Mouse (Mus musculus) limb, embryonic 13.5 days (tissue): Measurements from ENCODE around the gene Ascc2. TPM values are rescaled to one million over a fixed set of nuclear protein-coding genes. Genes with fewer than 3 reads are reported as not detected.

Experiments
- ATAC-seq: fragments of 200-750 bp; cut with Nextera tagmentation; 2 replicates; pipeline ENCODE4 v1.8.0; 2017; ENCODE audit warnings: low read depth, moderate number of reproducible peaks, moderate TSS enrichment; ENCODE audit not compliant: low FRiP score
- H3K27ac ChIP-seq: fragments of 300-500 bp; sonication (generic); 2 replicates; pipeline ENCODE4 v1.5.1; 2015; ENCODE audit warnings: inconsistent platforms, mild to moderate bottlenecking, moderate library complexity
- H3K27me3 ChIP-seq: fragments of 300-500 bp; sonication (generic); 2 replicates; pipeline ENCODE4 v1.6.1; 2015; ENCODE audit warnings: mild to moderate bottlenecking, inconsistent platforms
- H3K36me3 ChIP-seq: fragments of 300-500 bp; sonication (generic); 2 replicates; pipeline ENCODE4 v1.6.1; 2015; ENCODE audit warnings: inconsistent platforms, mild to moderate bottlenecking, moderate library complexity
- H3K4me1 ChIP-seq: fragments of 300-500 bp; sonication (generic); 2 replicates; pipeline ENCODE4 v1.6.1; 2015; ENCODE audit warnings: inconsistent platforms
- H3K4me2 ChIP-seq: fragments of 300-500 bp; sonication (generic); replicated peaks from 2 replicates; pipeline ENCODE4 v1.6.1; 2015; ENCODE audit warnings: inconsistent platforms, mild to moderate bottlenecking, moderate library complexity
- H3K4me3 ChIP-seq: fragments of 300-500 bp; sonication (generic); 2 replicates; pipeline ENCODE4 v1.5.1; 2015; ENCODE audit warnings: moderate library complexity, mild to moderate bottlenecking, inconsistent platforms
- H3K9ac ChIP-seq: fragments of 300-500 bp; sonication (generic); 2 replicates; pipeline ENCODE4 v1.6.1; 2015; ENCODE audit warnings: mild to moderate bottlenecking, inconsistent platforms
- H3K9me3 ChIP-seq: fragments of 300-500 bp; sonication (generic); 2 replicates; pipeline ENCODE4 v1.6.1; 2016; ENCODE audit warnings: inconsistent platforms
- WGBS: fragments of 180-500 bp; shearing (Covaris S2); methylation state at CpG from one replicate; pipeline ENCODE4 v1.1.7; 2015; 5-methylcytosine and 5-hydroxymethylcytosine counted together
- polyA plus RNA-seq: library from polyadenylated mRNA; unstranded; fragments of >200 nt; fragmentation: Nextera tagmentation; extraction: Ambion mirVana; gene quantifications from 2 replicates; pipeline ENCODE4 v1.2.1, GENCODE M21; 2015

Gene Ascc2
- polyA plus RNA-seq, 1 experiment from 2014 or later, result 33.5 TPM

DNA sequence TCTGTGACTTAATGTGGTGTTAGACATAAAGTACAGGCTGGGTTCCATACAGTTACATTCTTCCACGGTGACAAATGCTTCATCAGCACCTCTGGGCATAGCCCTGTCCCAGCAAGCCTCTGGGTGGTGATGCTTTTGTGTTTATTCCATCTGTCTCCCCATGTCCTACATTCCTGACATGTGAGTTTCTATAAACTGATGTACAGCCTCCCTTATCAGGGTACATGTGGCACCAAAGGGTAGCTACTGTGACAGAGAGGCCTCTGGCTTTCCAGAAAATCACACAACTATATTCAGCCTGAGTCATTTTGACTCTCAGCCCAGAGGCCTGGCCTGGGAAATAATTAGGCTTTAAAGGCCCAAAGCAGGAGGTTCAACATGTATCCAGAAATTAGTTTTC, 31.0 kb upstream of the Ascc2 start:
- no peak for ATAC-seq
- Histone ChIP-seq H3K27ac (no peak overlapping the region), H3K4me2 (no peak overlapping the region), H3K36me3 (no peaks in the 10 kb centered on the region), H3K27me3 (no peaks in the 10 kb centered on the region), H3K4me3 (no peak overlapping the region), H3K9me3 (no peaks in the 10 kb centered on the region), H3K4me1 (peaks cover 20% of the 10 kb centered on the region), H3K9ac (no peak overlapping the region)
- WGBS, result 75% methylated on average over 1 of the region's 1 CpGs

DNA sequence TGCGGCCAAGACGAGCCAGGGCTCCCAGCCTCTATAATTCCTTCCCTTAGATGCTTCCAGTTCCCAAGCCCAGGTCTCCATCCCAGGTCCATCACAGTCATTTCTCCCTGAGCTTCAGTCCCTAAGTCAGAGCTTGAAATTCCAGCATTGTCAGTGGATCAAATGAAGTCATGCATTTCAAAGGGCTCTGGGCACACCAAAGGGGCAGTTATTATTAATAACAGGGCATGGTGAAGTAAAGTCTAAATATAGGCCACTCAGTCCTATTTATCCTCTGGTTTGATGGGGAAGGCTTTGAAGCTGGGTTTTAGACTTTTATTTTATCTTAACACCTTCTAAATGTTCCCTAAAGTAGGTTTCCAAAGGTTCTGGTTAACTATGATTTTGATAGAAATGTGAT, 25.6 kb upstream of the Ascc2 start:
- Histone ChIP-seq H3K4me3 (no peak overlapping the region), H3K36me3 (no peaks in the 10 kb centered on the region), H3K9ac (no peak overlapping the region), H3K4me2 (no peak overlapping the region), H3K4me1 (peaks cover 11% of the 10 kb centered on the region; the same call in 1 of the 2 replicates), H3K9me3 (no peaks in the 10 kb centered on the region), H3K27me3 (no peaks in the 10 kb centered on the region), H3K27ac (no peak overlapping the region; the same call in 1 of the 2 replicates)
- WGBS, result 48% methylated on average over 2 of the region's 2 CpGs
- ATAC-seq, result no peak

DNA sequence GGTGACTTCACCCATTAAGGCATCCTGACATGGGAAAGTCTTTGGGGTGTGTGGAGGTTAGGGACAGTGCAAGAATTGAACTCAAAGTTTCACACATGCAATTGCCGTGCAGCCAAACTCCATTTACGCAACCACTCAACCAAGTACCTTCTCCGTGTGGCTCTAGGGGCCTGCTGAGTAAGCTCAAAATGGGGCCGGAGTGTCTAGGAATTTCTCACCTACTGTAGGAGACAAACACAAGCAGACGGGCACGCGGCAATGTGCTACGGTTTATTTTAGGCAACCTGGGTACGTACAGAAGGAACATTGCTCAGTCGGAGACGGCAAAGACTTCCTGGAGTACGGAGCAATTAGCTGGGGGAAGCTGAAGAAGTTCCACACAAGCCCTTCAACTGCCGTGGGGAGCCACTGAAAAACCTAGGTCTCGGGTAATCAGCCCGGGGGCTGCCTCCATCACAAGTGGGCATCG, 17.5 kb upstream of the Ascc2 start, which contains the start of gene Gm11032:
Gene Gm11032 (plus strand): TSS at position 51 of the 469 bp plus-strand sequence.
- Histone ChIP-seq H3K4me2 (no peak within 1 kb of the TSS), H3K4me3 (no peak within 1 kb of the TSS), H3K4me1 (no peaks in the 10 kb centered on the region), H3K36me3 (no peaks in the 10 kb centered on the region), H3K9me3 (no peaks in the 10 kb centered on the region), H3K27me3 (no peaks in the 10 kb centered on the region), H3K27ac (no peak within 1 kb of the TSS), H3K9ac (no peak within 1 kb of the TSS)
- no peak for ATAC-seq
- 71% methylated on average over 16 of the region's 16 CpGs for WGBS

DNA sequence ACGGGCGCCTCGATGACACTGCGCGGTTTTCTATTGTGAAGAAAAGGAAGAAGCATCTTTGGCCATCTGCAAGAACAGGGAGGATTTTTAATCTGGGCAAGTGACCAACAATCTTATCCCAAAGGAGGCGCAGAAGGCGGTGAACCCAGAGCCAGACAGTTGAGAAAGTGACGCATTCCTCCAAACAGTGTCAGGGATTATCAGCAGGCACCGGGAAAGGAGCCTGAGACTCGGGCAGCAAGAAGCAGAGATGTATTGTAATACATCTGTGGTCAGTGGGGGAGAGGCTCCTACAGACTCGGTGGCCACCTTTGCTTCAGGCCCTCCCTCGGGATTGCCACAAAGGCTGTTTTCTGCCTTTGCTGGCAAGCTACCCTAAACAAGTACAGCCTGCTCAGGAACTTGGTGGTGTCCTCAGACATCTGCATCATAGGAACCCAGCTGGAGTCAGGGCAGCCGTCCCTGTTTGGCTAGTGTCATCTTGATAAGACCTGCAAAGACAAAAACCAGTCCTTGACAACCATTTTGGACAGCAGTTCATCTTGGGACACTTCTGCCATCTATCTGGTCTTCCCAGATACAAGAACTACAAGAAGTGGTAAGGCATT, 16.9 kb upstream of the Ascc2 start:
- Histone ChIP-seq H3K27me3 (no peaks in the 10 kb centered on the region), H3K9ac (no peak overlapping the region), H3K27ac (no peak overlapping the region), H3K9me3 (no peaks in the 10 kb centered on the region), H3K4me3 (no peak overlapping the region), H3K4me2 (no peak overlapping the region), H3K4me1 (no peaks in the 10 kb centered on the region), H3K36me3 (no peaks in the 10 kb centered on the region)
- WGBS, result 64% methylated on average over 13 of the region's 13 CpGs
- no peak for ATAC-seq

DNA sequence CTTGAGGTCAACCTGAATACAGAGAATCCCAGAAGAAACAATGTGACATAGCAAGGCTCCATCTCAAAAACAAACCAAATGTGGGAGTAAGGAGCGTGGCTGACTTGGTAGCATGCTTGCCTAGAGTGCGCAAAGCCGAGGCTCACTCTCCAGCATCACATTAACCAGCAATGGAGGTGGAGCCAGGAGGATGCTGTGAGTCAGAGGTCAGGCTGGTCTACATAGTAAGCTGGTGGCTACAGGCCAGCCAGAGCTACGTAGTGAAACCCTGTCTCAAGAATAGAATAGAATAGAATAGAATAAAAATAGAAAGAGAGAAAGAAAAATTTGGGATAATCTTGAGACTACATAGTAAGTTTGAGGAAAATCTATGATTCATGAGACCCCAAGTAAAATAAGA, 15.7 kb upstream of the Ascc2 start:
- no peak overlapping the region for H3K4me2 ChIP-seq
- ATAC-seq, result no peak
- no peak overlapping the region for H3K27ac ChIP-seq
- H3K27me3 ChIP-seq, result no peaks in the 10 kb centered on the region
- H3K4me1 ChIP-seq, result no peaks in the 10 kb centered on the region
- H3K36me3 ChIP-seq, result no peaks in the 10 kb centered on the region
- no peak overlapping the region for H3K4me3 ChIP-seq
- no peaks in the 10 kb centered on the region for H3K9me3 ChIP-seq
- WGBS, result 69% methylated on average over 4 of the region's 4 CpGs
- no peak overlapping the region for H3K9ac ChIP-seq

DNA sequence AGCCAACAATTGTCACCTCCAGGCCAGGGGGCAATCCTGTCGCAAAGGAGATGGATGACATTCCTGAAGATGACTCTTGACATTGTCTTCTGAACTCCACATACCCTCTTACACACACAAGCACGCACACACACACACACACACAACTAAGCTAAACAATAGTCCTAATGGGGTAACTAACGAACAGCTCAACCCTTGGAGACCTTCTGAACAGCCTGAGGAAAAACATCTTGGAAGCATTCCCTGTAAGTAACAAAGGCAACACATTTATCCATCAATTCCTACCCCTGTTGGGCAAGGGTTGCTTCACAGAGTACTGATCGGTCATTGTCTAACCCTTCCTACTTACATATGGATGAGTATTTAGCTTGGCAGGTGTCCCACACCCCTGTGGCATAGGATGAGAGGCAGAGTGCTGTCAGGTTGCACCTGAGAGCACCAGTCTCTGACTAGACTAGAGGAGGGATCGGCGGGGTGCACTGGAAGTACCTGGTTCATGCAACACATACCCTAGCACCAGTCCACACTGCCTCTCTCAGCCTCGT, 15.0 kb upstream of the Ascc2 start:
- H3K9me3 ChIP-seq, result no peaks in the 10 kb centered on the region
- no peaks in the 10 kb centered on the region for H3K4me1 ChIP-seq
- H3K27ac ChIP-seq, result no peak overlapping the region
- ATAC-seq, result no peak
- WGBS, result 70% methylated on average over 7 of the region's 7 CpGs
- no peaks in the 10 kb centered on the region for H3K36me3 ChIP-seq
- H3K27me3 ChIP-seq, result no peaks in the 10 kb centered on the region
- no peak overlapping the region for H3K4me3 ChIP-seq
- H3K9ac ChIP-seq, result no peak overlapping the region
- no peak overlapping the region for H3K4me2 ChIP-seq

DNA sequence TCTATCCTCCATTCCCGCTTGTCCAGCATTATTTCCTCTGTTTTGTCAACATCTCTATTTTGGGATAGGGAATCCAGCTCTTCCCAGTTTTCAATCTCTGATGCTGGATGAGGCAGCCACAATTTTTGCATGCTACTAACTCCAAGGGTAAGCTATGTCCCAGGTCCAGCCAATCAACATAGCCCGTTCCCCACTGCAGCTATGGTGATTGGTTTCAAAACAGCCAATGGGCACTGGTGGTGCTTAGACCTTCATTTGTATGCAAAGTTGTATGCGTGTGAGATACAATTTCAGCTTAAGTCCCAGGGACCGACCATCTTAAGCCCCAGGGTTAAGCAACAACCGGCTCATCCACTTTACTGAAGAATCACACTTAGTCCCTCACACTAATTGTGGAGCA, 14.6 kb upstream of the Ascc2 start:
- Histone ChIP-seq H3K4me2 (no peak overlapping the region), H3K4me1 (no peaks in the 10 kb centered on the region), H3K27me3 (no peaks in the 10 kb centered on the region), H3K27ac (no peak overlapping the region), H3K4me3 (no peak overlapping the region), H3K36me3 (no peaks in the 10 kb centered on the region), H3K9me3 (no peaks in the 10 kb centered on the region), H3K9ac (no peak overlapping the region)
- WGBS, result 62% methylated on average over 5 of the region's 5 CpGs
- ATAC-seq, result no peak

DNA sequence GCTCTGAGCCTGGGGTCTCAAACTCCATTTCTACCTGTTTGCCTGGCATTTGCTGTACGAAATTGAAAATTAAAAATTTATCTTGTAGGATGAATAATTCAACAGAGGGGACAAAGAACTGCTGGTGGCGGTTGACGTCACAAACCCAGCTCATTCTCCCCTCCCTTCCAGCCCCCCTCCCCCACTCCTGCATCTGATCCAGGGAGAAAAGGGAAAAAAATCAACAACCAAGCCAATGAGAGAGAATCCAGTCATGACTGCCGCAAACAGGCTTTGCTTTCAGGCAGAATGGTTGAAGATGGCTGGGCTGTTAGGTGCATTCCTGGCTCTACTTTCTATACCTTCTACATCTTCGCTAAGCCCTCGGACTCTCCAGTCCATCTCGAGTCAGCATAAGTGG, 11.6 kb upstream of the Ascc2 start:
- H3K4me1 ChIP-seq, result peaks cover 8% of the 10 kb centered on the region; the same call in 1 of the 2 replicates
- no peaks in the 10 kb centered on the region for H3K9me3 ChIP-seq
- H3K36me3 ChIP-seq, result no peaks in the 10 kb centered on the region
- H3K27me3 ChIP-seq, result no peaks in the 10 kb centered on the region
- no peak overlapping the region for H3K4me3 ChIP-seq
- H3K27ac ChIP-seq, result no peak overlapping the region
- H3K4me2 ChIP-seq, result no peak overlapping the region
- 79% methylated on average over 7 of the region's 7 CpGs for WGBS
- no peak for ATAC-seq
- no peak overlapping the region for H3K9ac ChIP-seq

DNA sequence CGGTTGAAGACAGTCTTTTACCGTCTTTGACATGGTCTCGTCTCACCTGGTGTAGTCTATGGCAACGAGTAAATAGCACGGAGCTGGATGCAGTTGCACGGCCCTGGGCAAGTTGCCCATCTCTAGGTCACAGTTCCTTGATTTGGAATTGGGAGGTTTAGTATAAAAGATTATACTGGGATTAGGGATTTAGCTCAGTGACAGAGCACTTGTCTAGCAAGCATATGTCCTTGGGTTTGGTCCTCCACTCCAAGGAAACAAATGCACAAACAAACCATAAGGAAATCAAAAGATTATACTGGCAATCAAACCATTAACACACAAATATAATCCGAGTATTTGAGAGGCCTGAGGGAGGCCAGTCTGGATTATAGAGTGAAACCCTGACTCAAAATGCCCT, 9.9 kb upstream of the Ascc2 start:
- 76% methylated on average over 7 of the region's 7 CpGs for WGBS
- Histone ChIP-seq H3K9ac (no peak overlapping the region), H3K9me3 (no peaks in the 10 kb centered on the region), H3K36me3 (no peaks in the 10 kb centered on the region), H3K4me1 (peaks cover 8% of the 10 kb centered on the region; the same call in 1 of the 2 replicates), H3K27ac (no peak overlapping the region), H3K4me2 (no peak overlapping the region), H3K27me3 (no peaks in the 10 kb centered on the region), H3K4me3 (no peak overlapping the region)
- no peak for ATAC-seq

DNA sequence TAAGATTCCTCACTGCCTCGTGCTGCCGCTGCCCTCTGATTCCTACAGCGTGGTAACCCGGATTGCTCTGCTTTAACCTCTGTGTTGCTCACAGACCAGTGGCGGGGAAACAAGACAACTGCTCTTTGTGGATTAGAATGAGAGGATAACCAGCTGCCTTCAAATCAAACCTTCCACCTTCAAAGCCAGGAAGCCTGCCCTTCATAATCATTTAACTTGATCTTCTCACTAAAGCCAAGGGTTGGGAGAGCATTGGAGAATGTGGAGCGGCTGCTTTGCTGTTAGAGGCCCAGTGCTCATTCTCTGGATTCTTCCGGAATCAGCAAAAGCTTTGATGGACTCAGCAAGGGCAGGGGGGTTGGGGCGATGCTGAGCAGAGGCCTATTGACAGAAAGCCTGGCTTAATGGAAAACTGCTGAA, 7.7 kb upstream of the Ascc2 start:
- Histone ChIP-seq H3K9ac (no peak overlapping the region), H3K36me3 (no peaks in the 10 kb centered on the region), H3K4me3 (no peak overlapping the region), H3K9me3 (no peaks in the 10 kb centered on the region), H3K4me2 (no peak overlapping the region), H3K27me3 (no peaks in the 10 kb centered on the region), H3K4me1 (peaks cover 8% of the 10 kb centered on the region; the same call in 1 of the 2 replicates), H3K27ac (no peak overlapping the region)
- 0 out of 2 replicates have a peak, but pooled peaks have one; percentile 32 for ATAC-seq
- WGBS, result 28% methylated on average over 8 of the region's 8 CpGs

DNA sequence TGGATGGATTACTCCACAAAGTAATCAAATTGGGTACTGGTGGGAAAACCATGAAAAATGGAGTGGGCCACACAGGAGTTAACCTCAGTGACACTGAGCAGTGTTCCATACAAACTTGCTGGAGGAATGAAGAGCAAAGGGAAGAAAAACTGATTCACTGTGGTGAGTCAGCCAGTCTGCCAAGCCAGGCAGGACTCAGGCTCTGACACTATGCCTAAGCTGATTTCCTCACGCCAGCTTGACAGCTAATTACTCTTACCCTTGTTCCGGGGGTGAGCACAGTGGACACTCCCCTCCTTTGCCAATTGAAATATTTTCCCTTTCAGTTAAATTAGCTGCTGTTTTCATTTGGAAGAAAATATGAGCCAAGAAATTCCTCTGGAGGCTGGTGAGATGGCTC, 4.1 kb upstream of the Ascc2 start:
- ATAC-seq, result no peak
- Histone ChIP-seq H3K4me2 (no peak overlapping the region), H3K4me1 (peaks cover 12% of the 10 kb centered on the region), H3K27me3 (no peaks in the 10 kb centered on the region), H3K9me3 (no peaks in the 10 kb centered on the region), H3K9ac (no peak overlapping the region), H3K27ac (no peak overlapping the region), H3K36me3 (no peaks in the 10 kb centered on the region), H3K4me3 (no peak overlapping the region)
- 30% methylated on average over 2 of the region's 2 CpGs for WGBS

DNA sequence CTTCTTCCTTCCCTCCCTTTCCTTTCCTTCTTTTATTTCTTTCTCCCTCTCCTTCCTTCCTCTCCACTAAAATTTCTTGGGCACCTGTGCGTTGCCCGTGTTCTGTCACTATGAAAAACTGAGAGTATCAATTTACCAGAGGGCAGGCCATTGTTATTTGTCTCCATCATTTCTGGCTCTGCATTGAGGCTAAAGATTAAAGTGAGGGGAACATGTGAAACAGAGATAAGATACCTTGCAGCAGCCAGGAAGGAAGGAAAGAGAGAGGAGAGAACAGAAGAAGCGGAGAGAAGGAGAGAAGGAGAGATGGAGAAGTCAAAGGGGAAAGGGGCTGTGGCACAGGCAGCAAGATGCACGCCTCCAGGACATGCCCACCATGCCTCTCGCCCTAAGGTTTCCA, 3.2 kb upstream of the Ascc2 start:
- no peak overlapping the region for H3K27ac ChIP-seq
- H3K4me3 ChIP-seq, result no peak overlapping the region
- no peaks in the 10 kb centered on the region for H3K27me3 ChIP-seq
- ATAC-seq, result no peak
- H3K9me3 ChIP-seq, result no peaks in the 10 kb centered on the region
- no peaks in the 10 kb centered on the region for H3K36me3 ChIP-seq
- 71% methylated on average over 5 of the region's 5 CpGs for WGBS
- H3K4me2 ChIP-seq, result no peak overlapping the region
- H3K9ac ChIP-seq, result no peak overlapping the region
- peaks cover 19% of the 10 kb centered on the region for H3K4me1 ChIP-seq
